In genomic region chr11:54101701-54102100, GRCm38 (mm10) we compare ENCODE assay signal across 8 mouse cellular contexts. TPM values are rescaled to one million over a fixed set of nuclear protein-coding genes. Genes with fewer than 3 reads are reported as not detected.
DNase-seq lines count a peak whose midpoint lies in the region; ATAC-seq and TF ChIP-seq lines count a peak whose summit lies in the region.

No protein-coding gene starts in this region.

- H3K4me2 ChIP-seq in forebrain, embryonic 11.5 days (ENCODE audit: low read depth, low read length, severe bottlenecking), result no peak overlapping the region
- peak overlapping the region; percentile 100 for H3K4me2 ChIP-seq in limb, embryonic 11.5 days (ENCODE audit: low read depth, severe bottlenecking)

- H3K27ac ChIP-seq in layer of hippocampus, adult 2 months, result no peak overlapping the region; the same call in 1 of the 2 replicates
- no peak overlapping the region for H3K27ac ChIP-seq in forebrain, embryonic 11.5 days (ENCODE audit: low read depth, low read length)
- H3K27ac ChIP-seq in limb, embryonic 11.5 days (replicated peaks; ENCODE audit: low read depth, low read length), result no peak overlapping the region
- no peak overlapping the region for H3K27ac ChIP-seq in olfactory bulb, adult 2 months (ENCODE audit: insufficient read depth, low read depth, low read length)

- no peak for TF ChIP-seq CTCF in layer of hippocampus, adult 2 months (conservative IDR thresholded peaks at IDR 0.05)
- no peak for TF ChIP-seq CTCF in olfactory bulb, adult 2 months (IDR thresholded peaks at IDR 0.05; ENCODE audit: insufficient read depth, low read depth, low read length)

- ATAC-seq in forebrain, embryonic 11.5 days (replicated peaks; ENCODE audit: low FRiP score), result no peak
- ATAC-seq in limb, embryonic 11.5 days (ENCODE audit: insufficient number of reproducible peaks, low FRiP score, low TSS enrichment, low read depth), result no peak

- no peaks in the 10 kb centered on the region for H3K36me3 ChIP-seq in forebrain, embryonic 11.5 days (ENCODE audit: control insufficient read depth, insufficient read depth, low read length)
- H3K36me3 ChIP-seq in limb, embryonic 11.5 days (ENCODE audit: control insufficient read depth, insufficient read depth, low read length), result no peaks in the 10 kb centered on the region

- peaks cover 6% of the 10 kb centered on the region; the same call in 1 of the 2 replicates for H3K4me1 ChIP-seq in forebrain, embryonic 11.5 days (replicated peaks; ENCODE audit: control insufficient read depth, insufficient read depth, low read length)
- H3K4me1 ChIP-seq in limb, embryonic 11.5 days (ENCODE audit: control insufficient read depth, insufficient read depth, low read length), result peaks cover 19% of the 10 kb centered on the region
- H3K4me1 ChIP-seq in olfactory bulb, adult 2 months (ENCODE audit: control insufficient read depth, insufficient read depth, low read length), result peaks cover 26% of the 10 kb centered on the region

- DNase-seq in layer of hippocampus, adult 2 months (ENCODE audit: low spot score in 2 of 2), result no peak
- no peak for DNase-seq in layer of hippocampus, postnatal 14 days (ENCODE audit: low spot score in 2 of 2)
- no peak for DNase-seq in forebrain, embryonic 11.5 days (ENCODE audit: low spot score)
- no peak for DNase-seq in limb, embryonic 11.5 days (ENCODE audit: low spot score)
- DNase-seq in layer of hippocampus, adult 8-10 months (ENCODE audit: low spot score in 2 of 2), result no peak
- DNase-seq in kidney, postnatal 25 days, result no peak
- DNase-seq in embryo, embryonic 11 days, result no peak

- 72% methylated on average over 9 of the region's 9 CpGs for WGBS in forebrain, embryonic 11.5 days
- WGBS in limb, embryonic 11.5 days, result 67% methylated on average over 9 of the region's 9 CpGs
- 88% methylated on average over 9 of the region's 9 CpGs for WGBS in olfactory bulb, adult 2 months

- no peaks in the 10 kb centered on the region for H3K9me3 ChIP-seq in forebrain, embryonic 11.5 days (ENCODE audit: control insufficient read depth, low read length)
- H3K9me3 ChIP-seq in limb, embryonic 11.5 days (ENCODE audit: control insufficient read depth, low read length), result no peaks in the 10 kb centered on the region

- H3K9ac ChIP-seq in forebrain, embryonic 11.5 days (ENCODE audit: low read length), result peak overlapping the region; percentile 67; the same call in 1 of the 2 replicates
- H3K9ac ChIP-seq in limb, embryonic 11.5 days (ENCODE audit: low read length), result no peak overlapping the region; the same call in 1 of the 2 replicates

- H3K4me3 ChIP-seq in layer of hippocampus, adult 2 months, result peak overlapping the region; percentile 88
- H3K4me3 ChIP-seq in forebrain, embryonic 11.5 days (ENCODE audit: low read depth, low read length), result no peak overlapping the region
- H3K4me3 ChIP-seq in limb, embryonic 11.5 days (ENCODE audit: low read depth, low read length), result peak overlapping the region; percentile 58; the same call in 1 of the 2 replicates
- H3K4me3 ChIP-seq in olfactory bulb, adult 2 months (ENCODE audit: insufficient read depth, low read depth, low read length), result peak overlapping the region; percentile 80

- H3K27me3 ChIP-seq in forebrain, embryonic 11.5 days (ENCODE audit: control insufficient read depth, insufficient read depth, low read length), result peaks cover 3% of the 10 kb centered on the region
- no peaks in the 10 kb centered on the region for H3K27me3 ChIP-seq in limb, embryonic 11.5 days (ENCODE audit: control insufficient read depth, insufficient read depth, low read length)

- no peak for TF ChIP-seq POLR2A in olfactory bulb, adult 2 months (IDR thresholded peaks at IDR 0.05; ENCODE audit: insufficient read depth, low read depth, low read length)

RNA-seq across cellular contexts. Expression of gene P4ha2, which starts 1.8 kb away (rescaled TPM):
- total RNA-seq in layer of hippocampus, adult 2 months (2021), result 10 to 100 TPM; 18.6 to 28.7 TPM
- total RNA-seq in layer of hippocampus, postnatal 14 days (2021), result 10 to 100 TPM; 21.1 to 22.4 TPM
- polyA plus RNA-seq in forebrain, embryonic 11.5 days (2014; fragmentation: Nextera tagmentation; extraction: Ambion mirVana), result 16.0 and 16.4 TPM in 2 replicates
- 39.3 and 44.3 TPM in 2 replicates for polyA plus RNA-seq in limb, embryonic 11.5 days (2014; fragmentation: Nextera tagmentation; extraction: Ambion mirVana)
- not detected in 2 replicates for polyA plus RNA-seq in olfactory bulb, adult 2 months (2012; ENCODE audit: insufficient read depth, insufficient read length, low replicate concordance, missing spikeins)
- 10 to 100 TPM; 24.3 to 30.8 (median 26.7) TPM for total RNA-seq in layer of hippocampus, adult 8-10 months (2022)

RNA-seq across cellular contexts. Expression of gene Pdlim4, which starts 32.9 kb away (rescaled TPM):
- total RNA-seq in layer of hippocampus, adult 2 months (2021), result 10 to 100 TPM; 13.4 to 14.3 TPM
- 10 to 100 TPM; 17.7 to 17.9 TPM for total RNA-seq in layer of hippocampus, postnatal 14 days (2021)
- 45.3 and 48.6 TPM in 2 replicates for polyA plus RNA-seq in forebrain, embryonic 11.5 days (2014; fragmentation: Nextera tagmentation; extraction: Ambion mirVana)
- 166 and 178 TPM in 2 replicates for polyA plus RNA-seq in limb, embryonic 11.5 days (2014; fragmentation: Nextera tagmentation; extraction: Ambion mirVana)
- not detected in 2 replicates for polyA plus RNA-seq in olfactory bulb, adult 2 months (2012; ENCODE audit: insufficient read depth, insufficient read length, low replicate concordance, missing spikeins)
- 10 to 100 TPM; 16.4 to 25.2 (median 21.2) TPM for total RNA-seq in layer of hippocampus, adult 8-10 months (2022)
